Mouse (Mus musculus): ENCODE results near the gene Pnpla1. TPM values are rescaled to one million over a fixed set of nuclear protein-coding genes. Genes with fewer than 3 reads are reported as not detected.
"Not testable (repeated sequence)": the region's sequence is repeated elsewhere in the genome, so short reads cannot be mapped to it uniquely, and the experiment has no call there.

The Pnpla1 gene
- under 1 TPM in 1 of 2 experiments, not detected in 1; 0.04 TPM for total RNA-seq (2021)
- long read RNA-seq, experiment 1, result 0 reads
- long read RNA-seq, experiment 2, result 0 reads

DNA sequence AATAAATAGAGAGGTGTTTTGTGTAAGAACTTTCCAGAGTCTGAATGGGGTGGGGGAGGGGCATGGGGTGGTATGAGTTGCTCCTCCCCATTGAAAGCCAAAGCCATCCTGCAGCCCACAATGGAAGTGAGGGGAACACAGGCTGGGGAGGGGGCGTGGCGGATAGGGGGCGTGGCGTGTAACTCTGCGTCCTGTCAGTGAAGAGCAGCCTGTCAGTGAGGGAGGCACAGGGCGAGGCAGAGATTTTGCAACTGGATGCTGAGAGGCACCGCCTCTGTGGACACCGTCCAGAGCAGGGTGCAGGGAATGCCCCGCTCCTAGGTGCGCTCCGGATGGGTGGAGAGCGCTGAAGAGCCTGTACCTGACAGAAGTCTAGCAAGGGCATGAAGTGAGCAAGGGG, at the start of gene Pnpla1:
Pnpla1 (plus strand) TSS at position 207 of the 400 bp plus-strand sequence.
- intact Hi-C loops (cut with DNase I; ENCODE audit: low total_unique reads), result no loop called here

DNA sequence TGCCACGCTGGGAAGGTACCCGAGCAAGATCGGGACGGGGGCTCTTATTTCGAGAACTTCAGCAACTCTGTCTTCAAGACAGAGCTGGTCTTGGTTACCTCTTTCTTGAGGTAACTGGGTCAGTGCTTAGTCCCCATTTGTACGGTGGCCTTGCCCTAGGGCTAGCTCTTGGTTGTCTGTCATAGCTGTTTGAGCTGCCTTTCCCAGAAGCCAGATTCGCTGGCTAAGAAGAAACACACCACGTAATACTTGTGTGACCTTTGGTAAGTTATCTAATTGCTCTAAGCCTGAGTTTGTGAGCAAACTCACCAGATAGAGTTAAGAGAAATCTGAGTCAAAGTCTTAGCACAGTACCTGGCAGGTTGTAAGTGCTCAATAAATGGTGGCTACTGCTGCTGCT, 49.5 kb upstream of the Pnpla1 start:
- DNase-seq, result no peak
- intact Hi-C loops (cut with DNase I; ENCODE audit: low total_unique reads), result no loop called here

More for the DNA sequence above, at the start of gene Pnpla1:
- no peak for DNase-seq

DNA sequence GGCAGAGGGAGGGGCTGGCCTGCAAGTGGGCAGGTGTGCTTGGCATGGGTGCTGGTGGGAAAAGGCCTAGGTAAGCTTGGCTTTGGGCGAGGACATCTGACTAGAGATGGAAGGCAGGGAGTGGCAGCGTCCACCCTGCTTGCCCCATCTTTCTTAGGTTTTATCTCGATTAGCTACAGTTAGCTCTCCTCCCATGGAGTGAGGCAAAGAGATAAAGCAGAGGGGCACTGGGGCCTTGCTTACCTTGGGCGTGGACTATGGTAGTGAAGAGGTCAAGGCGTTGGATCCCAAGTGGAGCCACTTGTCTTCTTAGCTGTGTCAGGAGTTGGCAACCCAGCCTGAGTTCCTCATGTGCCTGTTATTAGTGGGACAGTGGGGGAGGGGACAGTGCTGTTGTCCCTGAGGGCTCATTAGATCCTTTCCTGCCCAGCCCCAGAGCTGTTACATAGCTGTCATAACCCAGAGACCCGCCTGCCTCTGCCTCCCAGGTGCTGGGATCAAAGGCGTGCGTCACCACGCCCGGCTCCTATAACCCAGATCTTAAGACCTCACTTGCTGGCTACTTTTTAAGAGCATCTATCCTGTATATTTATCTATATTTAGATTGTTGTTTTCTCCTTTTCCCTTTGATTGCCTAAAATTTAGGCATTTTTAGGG, 48.9 kb upstream of the Pnpla1 start:
- DNase-seq, result no peak
- intact Hi-C loops (cut with DNase I; ENCODE audit: low total_unique reads), result no loop called here

DNA sequence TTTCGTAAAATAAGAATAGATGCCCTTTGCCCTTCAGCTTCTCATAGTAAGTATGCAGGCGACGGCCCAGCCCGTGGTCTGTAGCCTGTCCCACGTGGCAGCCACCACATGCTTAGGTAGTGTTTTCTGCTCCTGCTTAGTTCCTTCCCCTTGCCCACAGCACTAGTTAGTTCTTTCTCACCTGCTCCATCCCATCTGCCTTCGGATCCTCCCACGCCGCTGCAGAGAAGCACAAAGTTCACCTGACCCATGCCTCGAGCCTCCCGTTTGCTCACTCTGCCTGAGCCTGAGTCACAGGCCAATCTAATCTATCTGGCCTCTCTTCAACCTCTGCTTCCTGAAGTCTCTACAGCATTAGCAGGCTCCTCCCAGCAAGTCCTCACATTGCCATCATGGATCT, 45.9 kb upstream of the Pnpla1 start:
- no peak for DNase-seq
- intact Hi-C loops (cut with DNase I; ENCODE audit: low total_unique reads), result no loop called here

DNA sequence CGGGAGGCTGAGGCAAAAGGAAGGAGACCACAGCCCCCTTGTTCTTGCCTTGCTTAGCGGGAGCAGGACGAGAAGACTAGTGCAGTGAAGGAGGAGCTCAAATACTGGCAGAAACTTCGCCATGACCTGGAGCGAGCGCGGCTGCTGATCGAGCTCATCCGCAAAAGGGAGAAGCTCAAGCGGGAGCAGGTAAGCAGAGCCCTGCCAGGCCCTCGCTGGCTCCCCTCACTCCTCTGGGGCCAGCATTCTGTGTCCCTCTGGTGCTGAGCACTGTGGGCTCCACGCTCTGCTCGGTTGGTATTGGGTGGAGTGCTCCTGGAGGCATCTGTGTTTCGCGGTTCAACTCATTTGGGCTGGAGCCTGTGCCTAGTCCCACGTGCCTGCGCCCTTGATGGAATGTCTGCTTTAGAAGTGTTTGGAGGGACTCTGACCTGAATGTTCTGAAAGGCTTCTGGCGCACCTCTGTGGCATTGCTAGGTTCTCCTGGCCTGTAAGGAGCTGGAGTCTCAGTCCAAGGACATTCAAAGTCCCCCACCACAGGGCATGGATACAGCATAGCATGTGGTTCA, 43.6 kb upstream of the Pnpla1 start:
- DNase-seq, result no peak
- intact Hi-C loops (cut with DNase I; ENCODE audit: low total_unique reads), result no loop called here

DNA sequence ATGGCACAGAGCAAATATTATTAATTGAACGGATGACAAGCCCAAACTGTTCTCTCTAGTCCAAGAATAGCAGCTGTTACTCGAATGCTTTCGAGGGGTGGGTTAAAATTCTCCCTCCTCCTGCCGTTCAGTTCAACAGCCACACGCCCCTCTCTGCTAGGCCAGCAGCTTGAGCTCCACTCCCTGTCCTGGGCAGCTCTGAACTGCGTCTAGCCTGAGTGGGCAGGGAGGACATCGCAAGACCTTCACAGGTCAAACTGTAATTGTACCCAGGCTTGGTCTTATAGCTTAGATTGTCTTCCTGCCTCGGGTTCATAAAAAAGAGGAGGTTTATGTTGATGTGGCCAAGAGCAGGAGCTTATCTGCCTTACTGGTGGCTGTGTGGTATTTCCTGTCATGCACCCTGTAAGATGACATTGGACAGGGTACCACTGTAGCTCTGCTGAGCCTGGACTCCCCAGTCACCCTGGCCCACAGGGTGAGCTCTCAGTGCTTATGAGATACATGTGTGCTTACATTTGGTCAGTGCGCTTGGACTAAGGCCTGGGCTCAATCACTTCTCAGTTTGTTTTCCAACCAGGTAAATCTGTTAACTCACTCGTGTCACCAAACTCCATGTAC, 42.7 kb upstream of the Pnpla1 start:
- no peak for DNase-seq

DNA sequence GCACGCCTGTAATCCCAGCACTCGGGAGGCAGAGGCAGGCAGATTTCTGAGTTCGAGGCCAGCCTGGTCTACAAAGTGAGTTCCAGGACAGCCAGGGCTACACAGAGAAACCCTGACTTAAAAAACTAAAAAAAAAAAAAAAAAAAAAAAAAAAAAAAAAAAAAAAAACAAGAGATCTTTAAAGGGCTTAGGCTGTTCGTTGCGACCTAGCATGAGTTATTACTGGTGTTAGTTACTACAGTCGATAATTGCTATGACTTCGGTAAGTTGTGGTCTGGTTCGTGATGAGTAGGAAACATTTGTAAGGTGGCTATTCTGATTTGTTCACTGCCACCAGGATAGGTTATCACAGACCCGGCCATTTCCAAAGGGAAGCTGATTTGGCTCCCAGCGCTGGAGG, 41.9 kb upstream of the Pnpla1 start:
- intact Hi-C loops (cut with DNase I; ENCODE audit: low total_unique reads); DNase-seq: not testable (repeated sequence)

More for the DNA sequence above, 42.7 kb upstream of the Pnpla1 start:
- intact Hi-C loops (cut with DNase I; ENCODE audit: low total_unique reads), result no loop called here

DNA sequence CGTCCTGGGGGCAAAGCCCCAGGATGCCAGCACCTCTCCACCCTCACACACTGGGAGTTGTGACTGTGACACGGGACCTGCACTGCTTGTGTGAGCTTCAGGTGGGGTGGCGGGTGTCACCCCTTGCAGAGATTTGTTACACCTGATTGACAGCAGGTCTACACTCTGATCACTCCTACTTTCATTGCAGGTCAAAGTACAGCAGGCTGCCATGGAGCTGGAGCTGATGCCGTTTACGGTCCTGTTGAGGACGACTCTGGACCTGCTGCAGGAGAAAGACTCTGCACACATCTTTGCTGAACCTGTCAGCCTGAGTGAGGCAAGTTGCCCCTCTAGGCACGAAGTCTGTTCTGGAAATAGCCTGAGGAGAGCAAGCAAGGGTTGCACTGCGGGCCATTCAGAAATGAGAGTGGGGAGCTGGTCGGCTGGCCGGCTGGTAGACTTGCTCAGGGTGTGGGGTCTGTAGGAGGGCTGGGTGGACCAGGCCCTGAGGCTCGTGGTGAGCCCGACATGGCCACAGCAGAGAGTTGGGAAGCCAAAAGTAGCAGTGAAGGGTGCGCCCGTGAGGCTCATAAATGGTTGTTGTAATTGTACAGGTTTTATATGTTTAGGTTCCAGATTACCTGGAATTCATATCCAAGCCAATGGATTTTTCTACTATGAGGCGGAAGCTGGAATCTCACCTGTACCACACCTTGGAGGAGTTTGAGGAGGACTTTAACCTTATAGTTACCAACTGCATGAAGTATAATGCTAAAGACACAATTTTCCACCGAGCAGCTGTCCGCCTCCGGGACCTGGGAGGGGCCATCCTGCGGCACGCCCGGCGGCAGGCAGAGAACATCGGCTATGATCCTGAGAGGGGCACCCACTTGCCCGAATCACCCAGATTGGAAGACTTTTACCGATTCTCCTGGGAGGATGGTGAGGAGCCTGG, 41.1 kb upstream of the Pnpla1 start:
- no peak for DNase-seq
- intact Hi-C loops (cut with DNase I; ENCODE audit: low total_unique reads), result no loop called here

DNA sequence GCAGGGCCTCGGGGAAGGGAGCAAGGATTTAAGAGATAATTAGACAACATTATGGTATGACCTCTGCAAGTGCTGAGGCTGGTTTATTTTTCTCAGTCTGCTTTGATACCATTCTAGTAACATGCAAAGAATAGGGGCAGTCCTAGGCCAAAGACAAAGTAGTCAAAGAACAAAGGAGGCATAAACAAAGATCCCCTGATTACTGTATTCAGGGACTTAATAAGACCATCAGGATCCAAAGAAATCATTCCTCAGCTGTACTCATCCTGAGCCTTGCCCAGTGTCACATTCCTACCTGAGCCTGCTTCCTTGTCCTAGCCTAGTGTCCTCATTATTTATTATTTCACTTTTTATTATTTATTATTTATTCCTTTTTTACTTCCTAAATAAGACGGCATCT, 38.0 kb upstream of the Pnpla1 start:
- no peak for DNase-seq
- intact Hi-C loops (cut with DNase I; ENCODE audit: low total_unique reads), result no loop called here

DNA sequence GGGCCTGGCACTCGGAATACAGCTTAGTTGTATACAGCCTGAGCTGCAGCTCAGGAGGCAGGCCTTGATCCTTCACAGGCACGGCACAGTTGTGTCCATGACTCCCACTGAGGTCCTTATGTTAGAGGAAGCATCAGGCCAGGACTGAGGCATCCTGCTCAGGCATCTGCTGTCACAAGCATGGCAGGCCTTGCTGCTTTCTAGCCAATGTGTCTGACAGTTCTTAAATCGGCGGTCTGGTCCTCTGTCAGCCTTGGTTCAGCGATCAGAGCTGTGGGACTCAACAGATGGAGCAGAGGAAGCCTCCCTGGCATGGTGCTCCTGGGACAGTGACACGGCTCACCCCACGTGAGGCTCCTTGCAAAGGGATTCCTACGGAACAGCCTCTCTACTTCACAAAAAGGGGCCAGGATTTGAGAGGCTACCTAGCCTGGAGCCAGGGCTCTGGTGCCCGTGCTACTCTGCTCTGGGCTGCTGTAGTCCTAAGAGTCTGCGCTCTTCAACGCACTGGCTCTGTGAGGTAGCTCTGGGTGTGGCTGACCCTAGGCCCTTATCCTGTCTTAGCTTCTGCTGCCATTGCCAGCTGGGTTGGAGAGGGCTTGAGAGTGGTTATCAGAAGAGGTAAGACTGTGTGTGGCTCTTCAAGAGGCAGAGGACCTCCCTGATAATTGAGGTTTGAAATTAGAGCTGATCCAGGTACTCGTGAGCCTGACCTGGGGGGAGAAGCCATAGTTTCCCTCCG, 35.0 kb upstream of the Pnpla1 start:
- no peak for DNase-seq
- intact Hi-C loops (cut with DNase I; ENCODE audit: low total_unique reads), result no loop called here

DNA sequence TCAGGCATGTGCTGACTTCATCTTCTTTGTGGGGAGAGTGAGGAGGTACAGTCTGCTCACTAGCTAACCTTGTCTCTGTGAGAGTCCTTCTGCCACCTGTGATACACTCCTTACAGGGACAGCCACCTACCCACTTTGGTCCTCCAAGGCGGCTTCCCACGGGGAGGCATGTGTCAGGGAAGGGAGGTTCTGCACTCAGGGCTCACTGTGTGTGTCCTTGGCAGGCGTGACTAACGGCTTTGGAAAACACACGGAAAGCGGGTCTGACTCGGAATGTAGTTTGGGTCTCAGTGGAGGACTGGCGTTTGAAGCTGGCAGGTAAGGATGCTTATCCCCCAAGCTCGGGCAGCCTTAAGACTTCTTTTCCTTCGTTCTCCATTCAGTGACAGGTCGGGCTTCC, 34.5 kb upstream of the Pnpla1 start:
- DNase-seq, result no peak
- intact Hi-C loops (cut with DNase I; ENCODE audit: low total_unique reads), result no loop called here

DNA sequence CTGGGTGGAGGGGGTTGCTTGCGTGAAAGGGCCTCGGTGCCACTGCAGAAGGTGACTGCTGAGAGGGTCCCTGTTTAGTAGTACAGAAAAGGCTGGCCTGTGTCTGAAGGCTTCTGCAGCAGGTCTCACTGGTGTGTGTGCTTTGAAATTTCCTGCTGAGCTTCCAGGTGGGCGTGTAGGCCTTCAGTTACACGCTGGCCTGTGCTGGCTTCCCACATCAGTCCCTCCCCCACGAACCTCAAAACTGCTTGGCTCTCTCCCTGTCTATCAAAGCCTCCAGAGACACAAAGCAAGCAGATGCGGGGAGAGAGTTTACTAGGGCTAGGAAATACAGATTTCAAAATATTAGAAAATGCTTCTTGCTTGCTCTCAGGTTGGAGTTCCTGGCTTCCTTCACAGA, 33.3 kb upstream of the Pnpla1 start:
- intact Hi-C loops (cut with DNase I; ENCODE audit: low total_unique reads), result no loop called here

DNA sequence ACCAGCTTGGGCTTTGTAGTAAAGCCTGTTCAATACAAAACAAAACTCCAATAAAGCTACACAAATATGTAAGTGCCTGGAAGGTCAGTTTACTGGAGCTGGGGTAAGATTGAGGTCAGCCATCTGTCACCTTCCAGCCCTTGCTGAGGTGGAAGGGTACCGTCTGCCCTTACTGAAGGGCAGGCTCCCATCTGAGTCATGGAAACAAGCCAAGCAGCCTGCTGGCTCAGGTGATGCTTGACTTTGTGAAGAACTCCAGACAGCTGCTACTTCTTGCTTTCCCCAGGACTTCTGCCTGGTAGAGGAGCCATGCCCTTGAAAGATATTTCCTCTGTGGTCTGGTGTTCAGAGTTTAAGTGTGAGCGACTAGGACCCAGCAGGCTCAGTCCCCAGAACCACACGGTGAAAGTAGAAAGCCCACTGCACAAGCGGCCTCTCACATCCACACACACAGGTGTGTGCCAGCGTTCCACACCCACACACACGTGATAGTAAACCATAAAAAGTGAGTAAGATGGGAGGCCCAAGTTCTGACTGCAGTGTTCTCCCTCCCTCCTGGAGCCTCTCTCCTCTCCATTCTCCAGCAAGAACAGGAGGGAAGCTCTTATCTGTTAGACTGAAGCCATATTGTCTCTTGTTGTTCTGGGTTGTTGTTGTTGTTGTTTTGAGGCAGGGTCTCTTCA, 32.7 kb upstream of the Pnpla1 start:
- DNase-seq, result no peak
- intact Hi-C loops (cut with DNase I; ENCODE audit: low total_unique reads), result no loop called here

More for the DNA sequence above, 33.3 kb upstream of the Pnpla1 start:
- no peak for DNase-seq

DNA sequence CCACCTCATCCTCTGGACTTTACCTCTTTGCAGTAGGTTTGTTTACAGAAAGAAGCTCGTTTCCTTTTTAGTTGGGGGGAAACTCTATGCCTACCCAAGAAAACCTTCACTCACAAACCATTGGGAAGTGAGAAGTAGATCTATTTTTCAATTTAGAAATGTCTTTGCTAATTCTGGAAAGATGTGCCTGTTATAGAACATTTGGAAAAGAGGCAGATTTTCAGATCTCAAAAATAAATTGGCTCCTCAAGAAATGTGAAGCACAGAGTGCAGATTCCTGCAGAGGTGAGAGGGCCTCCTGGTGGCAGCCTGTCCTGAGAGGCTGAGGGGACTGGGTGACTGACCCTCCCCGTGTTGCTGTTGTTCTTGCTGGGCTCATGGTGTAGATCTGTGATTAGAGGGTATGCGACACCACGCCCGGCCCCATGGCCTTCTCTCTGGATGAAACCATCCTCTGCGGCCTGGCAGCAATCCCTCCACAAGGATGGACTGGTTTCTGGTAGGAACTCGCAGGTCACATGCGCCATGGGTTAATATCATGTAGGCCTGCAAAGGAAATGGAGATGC, 30.5 kb upstream of the Pnpla1 start:
- intact Hi-C loops (cut with DNase I; ENCODE audit: low total_unique reads), result no loop called here
- DNase-seq, result no peak

DNA sequence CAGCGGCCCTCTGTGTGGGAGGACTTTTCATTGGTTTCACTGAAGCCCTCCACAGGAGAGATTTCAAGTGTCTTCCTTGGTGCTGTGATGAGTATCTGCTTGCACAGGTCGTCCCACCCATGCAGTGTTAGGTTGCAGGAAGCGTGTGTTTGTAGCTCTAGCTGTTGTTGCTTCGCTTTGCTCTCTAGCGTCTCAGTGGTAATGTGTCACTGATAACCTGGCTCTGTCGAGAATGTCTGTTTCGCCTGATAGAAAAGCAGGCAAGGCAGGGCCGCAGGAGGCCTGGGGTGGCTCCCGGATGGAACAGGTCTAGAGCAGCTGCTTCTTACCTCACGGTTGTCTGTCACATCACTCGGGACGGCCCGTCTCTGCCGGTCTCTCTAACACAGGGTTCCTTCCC, 29.1 kb upstream of the Pnpla1 start:
- no peak for DNase-seq
- intact Hi-C loops (cut with DNase I; ENCODE audit: low total_unique reads), result no loop called here

DNA sequence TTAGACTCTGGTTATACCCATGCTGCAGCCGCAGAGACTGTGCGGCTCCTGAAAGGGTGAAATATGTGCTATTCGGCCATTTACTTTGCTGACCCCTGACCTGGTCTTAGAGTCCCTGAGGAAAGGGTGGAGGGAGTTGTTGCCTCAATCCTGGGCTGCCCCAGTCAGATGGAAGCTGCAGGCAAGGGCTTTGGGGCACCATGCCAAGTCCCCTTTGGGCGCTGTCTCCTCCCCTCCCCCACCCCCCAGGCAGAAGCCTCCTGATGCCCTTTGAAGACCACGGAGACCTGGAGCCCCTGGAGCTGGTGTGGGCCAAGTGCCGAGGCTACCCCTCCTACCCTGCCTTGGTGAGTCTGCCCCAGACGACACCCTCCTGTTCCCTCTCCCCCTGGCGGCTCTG, 27.1 kb upstream of the Pnpla1 start:
- intact Hi-C loops (cut with DNase I; ENCODE audit: low total_unique reads), result no loop called here
- DNase-seq, result no peak

DNA sequence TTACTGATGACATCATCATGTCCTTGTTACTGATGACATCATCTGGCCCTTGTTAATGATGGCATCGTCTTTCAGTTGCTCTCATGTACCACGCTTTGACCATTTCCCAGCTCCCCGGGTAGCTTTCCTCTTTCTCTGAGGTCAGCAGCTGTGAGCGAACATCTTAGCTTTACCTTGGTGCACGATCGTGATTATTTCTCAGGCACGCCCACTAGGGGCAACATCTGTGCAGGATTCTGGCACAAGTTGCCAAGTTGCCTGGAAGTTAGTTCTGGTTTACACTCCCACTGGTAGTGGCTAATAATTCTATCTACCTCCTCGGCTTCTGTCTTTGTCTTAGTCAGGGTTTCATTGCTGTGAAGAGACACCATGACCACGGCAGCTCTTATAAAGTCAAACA, 26.2 kb upstream of the Pnpla1 start:
- intact Hi-C loops (cut with DNase I; ENCODE audit: low total_unique reads), result no loop called here
- no peak for DNase-seq

DNA sequence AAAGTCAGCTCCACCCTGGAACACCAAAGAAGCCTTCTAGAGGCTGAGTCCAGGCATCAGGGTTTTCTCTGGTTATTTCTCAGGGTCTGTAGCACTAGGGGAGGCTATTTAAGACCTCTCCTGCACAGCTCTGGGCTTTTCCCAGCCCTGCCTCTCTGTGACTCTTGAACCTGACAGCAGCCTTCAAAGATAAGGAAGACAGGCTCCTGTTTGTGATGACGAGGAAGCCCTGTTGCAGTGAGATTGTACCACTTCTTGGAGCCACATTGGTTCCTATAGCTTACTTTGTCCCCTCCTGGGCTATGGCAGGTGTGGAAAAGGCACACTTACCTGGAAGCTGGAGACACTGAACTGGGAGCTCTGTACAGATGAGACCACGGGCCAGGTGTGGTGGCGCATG, 25.3 kb upstream of the Pnpla1 start:
- intact Hi-C loops (cut with DNase I; ENCODE audit: low total_unique reads), result no loop called here
- DNase-seq, result no peak

DNA sequence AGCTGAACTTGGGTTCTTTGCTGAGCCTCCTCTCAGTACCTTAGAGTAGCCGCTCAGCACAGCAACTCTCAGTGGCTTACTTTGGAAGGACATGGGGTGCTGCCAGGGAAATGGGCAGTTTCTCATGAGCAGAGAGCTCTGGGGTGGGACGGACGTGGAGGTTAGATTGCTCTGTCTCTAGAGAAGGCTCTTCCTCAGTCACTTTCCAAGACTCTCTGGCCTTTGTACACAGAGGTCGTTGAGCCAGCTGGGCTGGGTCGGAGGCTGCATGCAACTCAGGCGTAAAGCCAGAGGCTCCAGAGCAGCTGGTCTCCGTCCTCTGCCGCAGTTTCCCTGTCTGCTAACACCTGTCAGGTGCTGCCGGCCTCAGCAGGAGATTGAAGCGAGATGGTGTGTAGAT, 23.5 kb upstream of the Pnpla1 start:
- intact Hi-C loops (cut with DNase I; ENCODE audit: low total_unique reads), result no loop called here
- peak; percentile 41 for DNase-seq

All from gastrocnemius, postnatal 14 days (tissue).